Mouse (Mus musculus): ENCODE data around the gene Gm20481. TPM values are rescaled to one million over a fixed set of nuclear protein-coding genes. Genes with fewer than 3 reads are reported as not detected.
"Not testable (repeated sequence)": the region's sequence is repeated elsewhere in the genome, so short reads cannot be mapped to it uniquely, and the experiment has no call there.

The Gm20481 gene
- polyA plus RNA-seq, 1 experiment from 2014 or later = not detected

DNA sequence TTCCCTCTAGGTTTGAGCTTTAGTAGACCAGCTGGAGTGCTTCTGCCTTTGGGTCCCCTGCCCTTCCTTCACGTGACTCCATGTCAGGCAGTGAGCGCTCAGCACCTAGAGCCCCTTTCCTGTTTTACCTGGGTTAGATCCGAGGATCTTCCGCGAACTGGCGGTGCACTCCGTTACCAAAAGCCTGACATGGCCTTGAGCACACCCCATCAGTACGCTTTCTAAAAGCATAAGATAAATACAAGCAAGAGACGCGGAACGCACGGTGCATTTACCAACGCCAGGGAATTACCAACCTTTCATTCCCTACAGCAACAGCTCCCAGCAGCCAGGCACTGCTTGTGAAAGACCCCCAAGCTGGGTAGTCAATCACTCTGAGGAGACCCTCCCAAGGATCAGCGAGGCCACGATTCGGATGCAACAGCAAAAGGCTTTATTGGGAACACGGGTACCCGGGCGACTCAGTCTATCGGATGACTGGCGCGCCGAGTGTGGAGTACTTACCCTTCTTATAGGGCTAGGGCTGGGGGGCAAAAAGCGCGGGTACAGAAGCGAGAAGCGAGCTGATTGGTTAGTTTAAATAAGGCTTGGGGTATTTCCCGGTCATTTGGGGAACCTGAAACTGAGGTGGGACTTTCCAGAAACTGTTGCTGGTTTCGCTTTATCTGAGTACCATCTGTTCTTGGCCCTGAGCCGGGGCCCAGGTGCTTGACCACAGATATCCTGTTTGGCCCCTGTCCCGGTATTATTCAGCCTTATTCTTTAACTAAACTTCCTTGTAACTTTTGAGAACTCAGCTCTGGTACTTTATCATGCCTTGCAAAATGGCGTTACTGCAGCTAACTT is 30.4 kb downstream of the Gm20481 start:
- H3K4me2 ChIP-seq (replicated peaks) = peak overlapping the region; percentile 93
- H3K4me3 ChIP-seq = peak overlapping the region; percentile 68
- H3K27me3 ChIP-seq; H3K9me3 ChIP-seq; ATAC-seq (ENCODE audit: insufficient number of reproducible peaks, insufficient read depth, low FRiP score, low TSS enrichment): not testable (repeated sequence)
- H3K9ac ChIP-seq = peak overlapping the region; percentile 92
- WGBS = 24% methylated on average over 30 of the region's 32 CpGs
- peaks cover 26% of the 10 kb centered on the region for H3K4me1 ChIP-seq
- peak overlapping the region; percentile 99 for H3K27ac ChIP-seq
- H3K36me3 ChIP-seq = peaks cover 26% of the 10 kb centered on the region

DNA sequence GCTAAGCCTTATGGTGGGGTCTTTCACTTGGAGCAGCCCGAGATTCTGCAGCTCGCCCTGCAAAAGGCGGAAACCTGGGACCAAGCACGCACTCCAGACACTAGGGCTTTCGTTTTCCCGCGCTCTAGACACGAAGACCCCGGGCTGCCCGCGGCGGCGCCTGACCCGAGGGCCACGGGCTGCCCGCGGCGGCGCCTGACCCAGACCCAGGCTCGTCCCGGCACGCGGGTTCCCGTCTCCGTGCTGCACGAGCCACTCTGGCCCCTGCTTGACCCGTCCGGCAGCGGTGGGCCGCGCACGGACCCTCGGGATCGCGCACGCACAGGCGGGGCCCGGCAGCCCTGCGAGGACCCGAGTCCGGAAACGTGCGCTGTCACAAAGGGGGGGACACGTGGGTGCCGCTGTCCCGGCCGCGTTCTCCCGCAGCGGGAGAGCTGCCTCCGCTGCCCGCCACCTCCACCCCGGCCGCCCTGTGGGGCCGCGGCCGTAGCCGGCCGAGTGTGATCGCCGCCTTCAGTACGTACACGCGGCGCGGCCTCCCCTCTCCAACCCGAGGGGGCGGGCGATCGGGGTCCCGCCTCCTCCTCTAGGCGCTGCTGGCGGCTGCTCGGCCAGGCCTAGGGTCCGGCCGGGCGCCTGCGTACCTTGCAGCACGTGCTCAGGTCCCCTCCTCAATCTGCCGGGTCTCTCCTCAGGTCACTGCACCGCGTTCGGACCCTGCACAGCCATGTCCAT is 31.2 kb downstream of the Gm20481 start, which contains the start of gene Vars:
Gene Vars (plus strand): TSS at position 271 of the 735 bp plus-strand sequence.
- peaks cover 32% of the 10 kb centered on the region for H3K36me3 ChIP-seq
- WGBS = under 1% methylated on average over 79 of the region's 83 CpGs
- H3K4me3 ChIP-seq = peak within 1 kb of the TSS; percentile 68
- peak within 1 kb of the TSS; percentile 92 for H3K9ac ChIP-seq
- H3K27ac ChIP-seq = peak within 1 kb of the TSS; percentile 99
- peaks cover 26% of the 10 kb centered on the region for H3K4me1 ChIP-seq
- H3K9me3 ChIP-seq = no peaks in the 10 kb centered on the region
- peak; percentile 85 for ATAC-seq (ENCODE audit: insufficient number of reproducible peaks, insufficient read depth, low FRiP score, low TSS enrichment)
- H3K4me2 ChIP-seq (replicated peaks) = peak within 1 kb of the TSS; percentile 93
- H3K27me3 ChIP-seq = no peaks in the 10 kb centered on the region

DNA sequence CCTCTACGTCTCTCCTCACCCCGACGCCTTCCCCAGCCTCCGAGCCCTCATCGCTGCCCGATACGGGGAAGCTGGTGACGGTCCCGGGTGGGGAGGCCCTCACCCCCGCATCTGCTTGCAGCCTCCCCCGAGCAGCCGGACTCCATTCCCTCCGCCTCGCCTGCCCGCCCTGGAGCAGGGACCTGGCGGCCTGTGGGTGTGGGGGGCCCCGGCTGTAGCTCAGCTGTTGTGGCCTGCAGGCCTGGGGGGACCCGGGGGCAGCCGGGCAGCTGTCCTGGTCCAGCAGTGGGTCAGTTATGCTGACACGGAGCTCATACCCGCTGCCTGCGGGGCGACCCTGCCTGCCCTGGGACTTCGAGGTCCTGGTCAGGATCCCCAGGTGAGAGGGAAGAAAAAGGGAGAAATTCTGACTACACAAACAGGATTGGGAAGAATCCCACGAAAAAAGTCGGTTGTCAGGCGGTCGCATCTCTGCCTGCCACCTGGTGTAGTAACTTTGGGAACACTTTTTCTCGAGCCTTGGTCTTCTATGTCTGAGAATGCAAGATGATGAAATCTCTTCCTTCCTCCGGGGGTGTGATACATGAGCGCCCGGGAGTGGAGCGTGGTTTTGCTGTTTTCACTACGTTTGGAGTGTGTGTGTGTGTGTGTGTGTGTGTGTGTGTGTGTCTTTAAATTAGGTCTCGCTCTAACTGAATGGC is 31.9 kb downstream of the Gm20481 start:
- no peaks in the 10 kb centered on the region for H3K27me3 ChIP-seq
- peaks cover 26% of the 10 kb centered on the region for H3K4me1 ChIP-seq
- H3K9me3 ChIP-seq = no peaks in the 10 kb centered on the region
- under 1% methylated on average over 35 of the region's 35 CpGs for WGBS
- peak overlapping the region; percentile 68 for H3K4me3 ChIP-seq
- H3K9ac ChIP-seq = peak overlapping the region; percentile 92
- H3K36me3 ChIP-seq = peaks cover 35% of the 10 kb centered on the region
- peak overlapping the region; percentile 99 for H3K27ac ChIP-seq
- no peak for ATAC-seq (ENCODE audit: insufficient number of reproducible peaks, insufficient read depth, low FRiP score, low TSS enrichment)
- peak overlapping the region; percentile 93 for H3K4me2 ChIP-seq (replicated peaks)

DNA sequence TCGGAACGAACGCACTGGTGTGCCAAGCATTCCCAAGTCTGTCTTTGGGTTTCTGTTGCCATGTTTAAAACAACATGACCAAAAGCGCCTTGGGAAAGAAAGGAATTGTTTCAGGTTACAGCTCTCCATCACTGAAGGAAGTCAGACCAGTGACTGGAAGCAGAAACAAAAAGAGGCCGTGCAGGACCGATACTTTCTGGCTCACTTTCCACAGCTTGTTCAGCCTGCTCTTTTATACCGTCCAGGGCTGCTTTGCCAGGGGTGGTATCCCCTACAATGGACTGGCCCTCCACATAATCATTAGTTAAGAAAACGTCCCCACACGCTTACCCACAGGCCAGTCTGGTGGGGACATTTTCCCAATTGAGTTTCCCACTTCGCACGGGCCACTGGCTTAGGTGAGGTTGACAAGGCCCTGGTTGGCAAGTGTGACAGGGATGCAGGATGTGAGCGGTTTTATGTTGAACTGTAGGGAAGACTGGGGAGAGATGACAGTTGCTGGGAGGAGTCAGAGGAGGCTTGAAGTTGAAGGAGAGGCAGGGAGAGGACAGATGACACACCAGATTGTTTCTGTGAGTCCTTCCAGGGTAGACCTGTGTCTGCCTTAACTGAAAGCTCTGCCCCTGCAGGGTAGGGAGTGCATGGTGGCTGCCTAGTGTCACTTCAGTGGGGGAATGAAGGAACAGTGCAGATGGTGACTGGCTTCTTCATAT is 32.6 kb downstream of the Gm20481 start:
- Histone ChIP-seq H3K9me3 (no peaks in the 10 kb centered on the region), H3K4me3 (peak overlapping the region; percentile 68), H3K27ac (peak overlapping the region; percentile 99), H3K4me1 (peaks cover 23% of the 10 kb centered on the region), H3K27me3 (no peaks in the 10 kb centered on the region), H3K9ac (peak overlapping the region; percentile 92), H3K36me3 (peaks cover 42% of the 10 kb centered on the region), H3K4me2 (replicated peaks) (peak overlapping the region; percentile 93)
- no peak for ATAC-seq (ENCODE audit: insufficient number of reproducible peaks, insufficient read depth, low FRiP score, low TSS enrichment)
- 10% methylated on average over 12 of the region's 12 CpGs for WGBS

DNA sequence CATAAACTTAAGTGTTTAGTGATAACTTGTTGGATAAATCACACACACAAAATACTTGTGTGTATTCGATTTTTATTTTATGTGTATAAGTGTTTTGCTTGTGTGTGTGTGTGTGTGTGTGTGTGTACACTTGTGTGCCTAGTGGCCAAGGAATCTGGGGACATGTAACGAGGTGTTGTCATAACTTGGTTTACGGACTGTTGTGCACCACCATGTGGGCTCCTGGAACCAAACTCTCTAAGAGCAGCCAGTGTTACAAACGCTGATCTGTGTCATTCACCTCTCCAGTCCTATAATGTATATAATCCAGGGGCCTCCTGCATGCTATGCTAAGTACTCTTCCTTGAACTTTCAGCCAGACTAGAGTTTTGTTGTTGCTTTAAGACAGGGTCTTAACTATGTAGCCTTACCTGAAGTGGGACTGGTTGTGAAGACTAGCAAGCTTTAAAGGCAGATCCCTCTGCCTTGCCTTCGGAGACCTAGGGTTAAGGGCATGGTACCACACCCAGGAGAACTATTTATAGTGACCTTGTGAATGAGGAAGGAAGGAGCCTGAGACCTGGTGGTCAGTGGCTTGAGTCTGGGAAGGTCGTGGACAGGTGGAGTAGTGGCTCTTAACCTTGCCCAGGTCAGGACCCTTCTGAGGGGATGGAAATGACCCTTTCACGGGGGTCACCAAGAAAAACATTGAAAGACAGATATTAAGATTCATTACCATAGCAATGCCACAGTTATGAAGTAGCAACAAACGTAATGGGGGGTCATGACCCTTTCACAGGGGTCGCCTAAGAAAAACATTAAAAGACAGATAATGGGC is 33.5 kb downstream of the Gm20481 start:
- Histone ChIP-seq H3K9ac (peak overlapping the region; percentile 92), H3K36me3 (peaks cover 47% of the 10 kb centered on the region), H3K4me2 (replicated peaks) (peak overlapping the region; percentile 93), H3K4me3 (peak overlapping the region; percentile 68), H3K4me1 (peaks cover 23% of the 10 kb centered on the region), H3K27me3 (no peaks in the 10 kb centered on the region), H3K27ac (no peak overlapping the region), H3K9me3 (no peaks in the 10 kb centered on the region)
- no peak for ATAC-seq (ENCODE audit: insufficient number of reproducible peaks, insufficient read depth, low FRiP score, low TSS enrichment)
- 65% methylated on average over 9 of the region's 9 CpGs for WGBS

DNA sequence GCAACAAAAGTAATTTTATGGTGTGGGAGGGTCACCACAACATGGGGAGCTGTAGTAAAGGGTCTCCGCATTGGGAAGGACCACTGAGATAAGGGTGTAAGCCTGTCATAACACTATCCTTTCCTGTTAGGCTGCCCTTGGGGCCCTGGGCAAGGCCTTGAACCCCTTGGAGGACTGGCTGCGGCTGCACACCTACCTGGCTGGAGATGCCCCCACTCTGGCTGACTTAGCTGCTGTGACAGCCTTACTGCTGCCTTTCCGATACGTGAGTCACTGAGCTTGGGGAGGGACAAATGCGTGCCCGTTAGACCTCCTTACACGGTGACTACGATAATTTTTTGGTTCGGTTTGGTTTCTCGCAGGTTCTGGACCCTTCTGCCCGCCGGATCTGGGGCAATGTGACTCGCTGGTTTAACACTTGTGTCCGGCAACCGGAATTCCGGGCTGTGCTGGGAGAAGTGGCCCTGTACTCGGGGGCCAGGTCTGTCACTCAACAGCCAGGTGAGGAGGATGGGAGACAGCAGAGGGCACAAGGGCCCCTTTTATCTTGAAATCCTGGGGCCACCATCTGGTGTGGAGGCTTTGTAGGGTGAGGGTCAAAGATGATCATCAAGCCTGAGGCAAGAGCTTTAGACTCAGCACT is 34.5 kb downstream of the Gm20481 start:
- peaks cover 23% of the 10 kb centered on the region for H3K4me1 ChIP-seq
- 96% methylated on average over 17 of the region's 17 CpGs for WGBS
- H3K27me3 ChIP-seq = no peaks in the 10 kb centered on the region
- ATAC-seq (ENCODE audit: insufficient number of reproducible peaks, insufficient read depth, low FRiP score, low TSS enrichment) = no peak
- no peak overlapping the region for H3K4me3 ChIP-seq
- no peak overlapping the region for H3K4me2 ChIP-seq (replicated peaks)
- H3K36me3 ChIP-seq = peaks cover 50% of the 10 kb centered on the region
- H3K27ac ChIP-seq = no peak overlapping the region
- no peaks in the 10 kb centered on the region for H3K9me3 ChIP-seq
- H3K9ac ChIP-seq = no peak overlapping the region

DNA sequence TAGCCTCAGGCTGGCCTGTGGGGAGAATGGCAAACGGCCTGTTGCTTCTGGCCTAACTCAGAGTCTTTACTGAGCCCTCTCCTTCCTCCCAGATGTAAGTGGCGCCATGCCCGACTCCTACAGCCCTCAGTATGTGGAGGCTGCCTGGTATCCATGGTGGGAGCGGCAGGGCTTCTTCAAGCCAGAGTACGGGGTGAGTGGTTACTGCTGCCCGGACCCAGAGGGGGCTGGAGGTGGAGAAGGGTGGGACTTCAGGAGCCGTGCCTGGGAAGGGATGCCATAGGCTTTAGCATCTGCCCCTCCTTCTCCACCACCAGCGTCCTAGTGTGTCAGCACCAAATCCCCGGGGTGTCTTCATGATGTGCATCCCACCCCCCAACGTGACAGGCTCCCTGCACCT is 35.4 kb downstream of the Gm20481 start:
- Histone ChIP-seq H3K9ac (no peak overlapping the region), H3K4me2 (replicated peaks) (no peak overlapping the region), H3K27ac (no peak overlapping the region), H3K4me3 (no peak overlapping the region), H3K27me3 (no peaks in the 10 kb centered on the region), H3K36me3 (peaks cover 59% of the 10 kb centered on the region), H3K9me3 (no peaks in the 10 kb centered on the region), H3K4me1 (peaks cover 17% of the 10 kb centered on the region)
- WGBS = 94% methylated on average over 10 of the region's 10 CpGs
- no peak for ATAC-seq (ENCODE audit: insufficient number of reproducible peaks, insufficient read depth, low FRiP score, low TSS enrichment)

DNA sequence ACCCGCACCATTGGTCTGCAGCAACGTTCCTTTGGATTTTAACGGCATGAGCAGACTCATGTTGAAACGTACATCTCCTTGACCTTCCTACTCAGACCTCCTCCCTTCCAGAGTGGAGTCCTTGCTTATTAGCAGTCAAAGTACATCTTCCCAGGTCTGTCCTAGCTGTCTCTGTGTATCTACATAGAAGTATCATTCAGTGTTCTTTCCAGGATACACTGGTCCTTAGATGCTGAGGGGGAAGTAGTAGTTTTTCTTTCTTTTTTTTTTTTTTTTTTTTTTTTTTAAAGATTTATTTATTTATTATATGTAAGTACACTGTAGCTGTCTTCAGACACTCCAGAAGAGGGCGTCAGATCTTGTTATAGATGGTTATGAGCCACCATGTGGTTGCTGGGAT is 36.2 kb downstream of the Gm20481 start:
- H3K4me3 ChIP-seq; H3K9me3 ChIP-seq; H3K9ac ChIP-seq; H3K27me3 ChIP-seq; ATAC-seq (ENCODE audit: insufficient number of reproducible peaks, insufficient read depth, low FRiP score, low TSS enrichment); H3K4me2 ChIP-seq (replicated peaks); H3K27ac ChIP-seq: not testable (repeated sequence)
- Histone ChIP-seq H3K36me3 (peaks cover 67% of the 10 kb centered on the region), H3K4me1 (peaks cover 17% of the 10 kb centered on the region)
- 93% methylated on average over 4 of the region's 5 CpGs for WGBS

DNA sequence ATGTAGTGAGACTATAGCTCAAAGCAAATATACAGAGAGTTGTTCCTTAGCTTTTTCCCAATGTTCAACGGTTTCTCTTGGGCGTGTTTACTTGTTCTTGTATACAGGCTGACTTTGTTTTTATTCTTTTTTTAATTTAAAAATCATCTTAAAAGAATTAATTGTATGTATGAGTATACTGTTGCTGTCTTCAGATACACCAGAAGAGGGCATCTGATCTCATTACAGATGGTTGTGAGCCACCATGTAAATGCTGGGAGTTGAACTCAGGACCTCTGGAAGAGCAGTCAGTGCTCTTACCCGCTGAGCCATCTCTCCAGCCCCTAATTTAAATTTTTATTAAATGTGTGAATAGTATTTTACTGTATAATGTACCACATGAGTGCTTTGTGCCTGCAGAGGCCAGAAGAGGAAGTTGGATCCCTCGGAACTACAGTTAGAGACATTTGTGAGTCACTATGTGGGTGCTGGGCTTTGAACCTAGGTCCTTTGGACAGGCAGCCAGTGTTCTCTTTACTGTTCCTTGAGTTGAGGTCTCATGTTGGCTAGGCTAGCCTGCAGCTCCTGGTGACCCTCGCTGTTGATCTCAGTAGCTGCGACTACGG is 37.8 kb downstream of the Gm20481 start:
- Histone ChIP-seq H3K36me3 (peaks cover 82% of the 10 kb centered on the region), H3K4me2 (replicated peaks) (no peak overlapping the region), H3K4me1 (peaks cover 11% of the 10 kb centered on the region), H3K9ac (no peak overlapping the region), H3K9me3 (no peaks in the 10 kb centered on the region), H3K27ac (no peak overlapping the region), H3K4me3 (no peak overlapping the region), H3K27me3 (no peaks in the 10 kb centered on the region)
- WGBS = 93% methylated on average over 7 of the region's 7 CpGs
- no peak for ATAC-seq (ENCODE audit: insufficient number of reproducible peaks, insufficient read depth, low FRiP score, low TSS enrichment)

DNA sequence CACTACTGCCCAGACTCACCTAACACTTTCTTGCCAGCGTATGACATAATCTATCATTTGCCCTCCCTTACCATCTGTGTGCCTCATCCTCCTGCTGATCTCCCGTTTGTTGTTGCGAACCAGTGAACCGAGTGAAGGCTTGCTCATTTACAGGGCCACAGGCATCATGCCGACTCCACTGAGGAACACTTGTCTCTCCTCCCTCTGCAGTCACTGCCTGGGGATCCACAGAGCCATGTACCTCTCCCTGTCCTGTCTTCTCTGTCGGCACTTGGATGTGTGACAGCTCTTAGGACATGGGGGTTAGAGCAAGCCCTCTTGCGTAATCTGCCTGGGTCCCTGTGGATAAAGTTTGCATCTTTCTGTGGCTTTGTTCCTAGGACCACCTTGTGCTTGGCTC is 39.9 kb downstream of the Gm20481 start:
- no peaks in the 10 kb centered on the region for H3K4me1 ChIP-seq
- no peak overlapping the region for H3K4me2 ChIP-seq (replicated peaks)
- WGBS = 91% methylated on average over 7 of the region's 7 CpGs
- H3K27me3 ChIP-seq = no peaks in the 10 kb centered on the region
- H3K36me3 ChIP-seq = peaks cover 97% of the 10 kb centered on the region
- H3K9ac ChIP-seq = no peak overlapping the region
- H3K27ac ChIP-seq = no peak overlapping the region
- no peak overlapping the region for H3K4me3 ChIP-seq
- no peak for ATAC-seq (ENCODE audit: insufficient number of reproducible peaks, insufficient read depth, low FRiP score, low TSS enrichment)
- no peaks in the 10 kb centered on the region for H3K9me3 ChIP-seq

Measured in embryonic facial prominence, embryonic 12.5 days (tissue).